Mouse (Mus musculus): ENCODE results near the gene Prkch. TPM values are rescaled to one million over a fixed set of nuclear protein-coding genes. Genes with fewer than 3 reads are reported as not detected.

Gene Prkch
- polyA plus RNA-seq, 1 experiment: 1.6 TPM

DNA sequence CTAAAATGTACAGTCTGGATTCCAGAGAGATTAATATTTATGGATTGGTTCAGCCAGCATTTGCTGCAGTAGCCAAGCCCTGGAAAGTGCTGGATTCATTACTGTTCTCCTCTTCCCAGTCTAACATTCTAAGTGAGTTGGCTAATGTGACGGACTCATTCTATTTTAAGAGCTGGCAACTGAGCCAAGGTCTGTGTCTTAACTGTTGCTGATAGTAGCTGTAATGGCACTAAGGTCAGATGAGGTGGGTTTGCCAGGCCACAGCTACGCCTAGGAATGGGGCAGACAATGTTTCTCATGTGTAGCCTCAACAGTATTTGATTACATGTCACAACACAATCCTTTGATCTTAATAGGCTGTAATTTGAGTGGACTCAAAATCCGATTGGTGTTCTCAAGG is 137.5 kb downstream of the Prkch start:
- Histone ChIP-seq H3K27me3 (ENCODE audit: control insufficient read depth, insufficient read depth, low read length) (no peaks in the 10 kb centered on the region), H3K27ac (ENCODE audit: control insufficient read depth, insufficient read depth, low read depth, low read length) (no peak overlapping the region), H3K4me3 (ENCODE audit: control insufficient read depth, low read depth, low read length) (no peak overlapping the region), H3K36me3 (ENCODE audit: control insufficient read depth, insufficient read depth, low read length) (no peaks in the 10 kb centered on the region), H3K4me1 (ENCODE audit: control insufficient read depth, insufficient read depth, low read length) (no peaks in the 10 kb centered on the region)
- TF ChIP-seq CTCF (IDR thresholded peaks at IDR 0.05; ENCODE audit: control insufficient read depth, insufficient read depth, insufficient replicate concordance, low read depth, low read length): no peak
- TF ChIP-seq POLR2A (IDR thresholded peaks at IDR 0.05; ENCODE audit: control insufficient read depth, low read depth, low read length): no peak

DNA sequence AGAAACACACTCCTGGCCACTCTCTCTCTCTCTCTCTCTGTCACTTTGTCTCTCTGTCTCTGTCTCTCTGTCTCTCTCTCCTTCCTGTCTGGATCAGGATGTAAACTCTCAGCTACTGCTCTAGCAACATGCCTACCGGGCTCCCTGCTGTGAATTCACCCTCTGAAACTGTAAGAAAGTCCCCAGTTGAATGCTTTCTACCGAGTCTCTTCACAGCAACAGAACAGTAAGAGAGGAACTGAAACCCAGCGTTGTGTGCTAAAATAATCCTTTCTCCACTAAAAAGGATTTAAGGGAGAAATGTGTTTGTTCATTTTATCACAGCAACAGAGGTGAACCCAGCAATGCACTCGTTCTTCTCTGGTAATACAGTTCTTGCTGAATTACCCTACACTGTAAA is 138.5 kb downstream of the Prkch start:
- Histone ChIP-seq H3K27ac (ENCODE audit: control insufficient read depth, insufficient read depth, low read depth, low read length) (no peak overlapping the region), H3K4me3 (ENCODE audit: control insufficient read depth, low read depth, low read length) (no peak overlapping the region), H3K27me3 (ENCODE audit: control insufficient read depth, insufficient read depth, low read length) (no peaks in the 10 kb centered on the region), H3K36me3 (ENCODE audit: control insufficient read depth, insufficient read depth, low read length) (no peaks in the 10 kb centered on the region), H3K4me1 (ENCODE audit: control insufficient read depth, insufficient read depth, low read length) (no peaks in the 10 kb centered on the region)
- no peak for TF ChIP-seq POLR2A (IDR thresholded peaks at IDR 0.05; ENCODE audit: control insufficient read depth, low read depth, low read length)
- no peak for TF ChIP-seq CTCF (IDR thresholded peaks at IDR 0.05; ENCODE audit: control insufficient read depth, insufficient read depth, insufficient replicate concordance, low read depth, low read length)

DNA sequence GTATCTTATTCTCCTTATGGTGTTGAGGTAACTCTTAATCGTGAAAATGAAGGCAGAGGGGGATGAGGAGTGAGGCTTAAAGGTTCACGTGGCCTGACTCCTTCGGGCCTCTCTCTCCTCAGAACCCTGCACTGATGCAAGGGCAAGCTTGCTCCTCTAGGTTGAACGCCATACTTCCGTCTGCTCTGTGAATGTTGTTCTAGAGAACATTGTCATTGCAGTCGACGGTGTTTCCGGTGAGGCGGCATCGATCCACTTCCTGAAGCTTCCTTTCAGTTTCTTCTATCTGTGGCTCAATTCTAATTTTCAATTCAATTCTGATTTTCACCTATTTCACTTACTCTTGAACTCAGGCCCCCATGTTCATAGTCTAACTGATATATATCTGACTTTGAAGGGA is 139.3 kb downstream of the Prkch start:
- TF ChIP-seq CTCF (IDR thresholded peaks at IDR 0.05; ENCODE audit: control insufficient read depth, insufficient read depth, insufficient replicate concordance, low read depth, low read length) (no peak), POLR2A (IDR thresholded peaks at IDR 0.05; ENCODE audit: control insufficient read depth, low read depth, low read length) (no peak)
- Histone ChIP-seq H3K27ac (ENCODE audit: control insufficient read depth, insufficient read depth, low read depth, low read length) (no peak overlapping the region), H3K27me3 (ENCODE audit: control insufficient read depth, insufficient read depth, low read length) (no peaks in the 10 kb centered on the region), H3K4me3 (ENCODE audit: control insufficient read depth, low read depth, low read length) (no peak overlapping the region), H3K36me3 (ENCODE audit: control insufficient read depth, insufficient read depth, low read length) (no peaks in the 10 kb centered on the region), H3K4me1 (ENCODE audit: control insufficient read depth, insufficient read depth, low read length) (no peaks in the 10 kb centered on the region)

DNA sequence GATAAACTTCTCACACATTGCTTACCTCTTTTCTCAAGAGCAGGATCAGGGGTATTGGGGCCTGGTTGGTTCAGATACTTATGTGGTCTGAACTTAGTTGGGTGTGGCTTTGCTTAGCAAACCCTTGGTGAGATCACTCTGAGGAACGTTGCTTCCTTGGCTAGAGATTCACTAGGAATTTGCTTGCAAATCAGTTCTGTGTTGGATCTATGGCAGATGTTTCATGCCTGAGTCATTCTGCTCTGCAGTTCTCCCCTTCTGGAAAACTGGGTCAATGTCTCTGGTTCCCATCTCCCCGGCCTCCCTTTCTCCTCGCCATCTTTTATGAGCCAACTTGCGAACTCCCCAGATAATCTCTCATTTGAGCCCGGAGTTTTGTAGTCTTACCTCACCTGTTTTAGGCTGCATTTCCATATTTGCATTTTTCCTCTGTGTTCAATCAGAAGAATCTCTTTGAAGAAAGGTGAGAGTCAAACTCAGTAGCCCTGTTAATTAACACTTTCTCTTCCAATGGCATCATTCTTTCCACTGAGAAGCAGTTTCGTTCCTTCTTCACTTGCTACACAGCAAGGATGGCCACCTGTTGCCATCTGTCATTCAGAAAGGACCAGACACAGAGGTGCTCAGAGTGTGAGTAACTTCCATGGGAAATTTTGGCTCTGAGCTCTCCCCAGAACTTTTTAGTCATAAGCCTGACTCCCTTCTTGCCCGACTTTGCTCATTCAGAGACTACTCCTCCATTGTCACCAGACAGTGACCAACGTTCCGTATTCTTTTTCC is 141.4 kb downstream of the Prkch start:
- H3K27me3 ChIP-seq (ENCODE audit: control insufficient read depth, insufficient read depth, low read length): no peaks in the 10 kb centered on the region

DNA sequence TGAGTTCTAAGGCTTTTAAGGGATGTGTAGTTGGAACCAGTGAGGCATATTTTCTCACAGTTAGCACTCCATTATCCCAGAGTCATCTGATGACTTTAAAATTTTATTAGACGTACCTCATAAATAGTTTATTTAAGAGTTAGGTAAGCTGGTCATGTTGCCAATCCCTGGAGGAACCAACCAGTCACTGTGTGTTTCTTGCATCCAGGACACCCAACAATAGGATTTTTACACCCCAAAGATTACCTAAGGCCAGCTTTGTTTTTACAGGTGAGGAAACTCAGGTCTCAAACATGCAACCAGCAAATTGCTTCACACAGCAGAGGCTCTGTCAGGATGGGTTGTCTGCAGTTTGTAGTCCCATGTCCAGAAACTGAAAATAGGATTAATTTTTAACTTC is 142.4 kb downstream of the Prkch start:
- Histone ChIP-seq H3K4me1 (ENCODE audit: control insufficient read depth, insufficient read depth, low read length) (no peaks in the 10 kb centered on the region), H3K36me3 (ENCODE audit: control insufficient read depth, insufficient read depth, low read length) (no peaks in the 10 kb centered on the region), H3K27ac (ENCODE audit: control insufficient read depth, insufficient read depth, low read depth, low read length) (no peak overlapping the region), H3K4me3 (ENCODE audit: control insufficient read depth, low read depth, low read length) (no peak overlapping the region), H3K27me3 (ENCODE audit: control insufficient read depth, insufficient read depth, low read length) (no peaks in the 10 kb centered on the region)
- TF ChIP-seq CTCF (IDR thresholded peaks at IDR 0.05; ENCODE audit: control insufficient read depth, insufficient read depth, insufficient replicate concordance, low read depth, low read length) (no peak), POLR2A (IDR thresholded peaks at IDR 0.05; ENCODE audit: control insufficient read depth, low read depth, low read length) (no peak)

More for the DNA sequence above, 141.4 kb downstream of the Prkch start:
- H3K36me3 ChIP-seq (ENCODE audit: control insufficient read depth, insufficient read depth, low read length): no peaks in the 10 kb centered on the region
- TF ChIP-seq POLR2A (IDR thresholded peaks at IDR 0.05; ENCODE audit: control insufficient read depth, low read depth, low read length): no peak
- no peak for TF ChIP-seq CTCF (IDR thresholded peaks at IDR 0.05; ENCODE audit: control insufficient read depth, insufficient read depth, insufficient replicate concordance, low read depth, low read length)
- H3K4me1 ChIP-seq (ENCODE audit: control insufficient read depth, insufficient read depth, low read length): no peaks in the 10 kb centered on the region
- no peak overlapping the region for H3K4me3 ChIP-seq (ENCODE audit: control insufficient read depth, low read depth, low read length)
- H3K27ac ChIP-seq (ENCODE audit: control insufficient read depth, insufficient read depth, low read depth, low read length): no peak overlapping the region

DNA sequence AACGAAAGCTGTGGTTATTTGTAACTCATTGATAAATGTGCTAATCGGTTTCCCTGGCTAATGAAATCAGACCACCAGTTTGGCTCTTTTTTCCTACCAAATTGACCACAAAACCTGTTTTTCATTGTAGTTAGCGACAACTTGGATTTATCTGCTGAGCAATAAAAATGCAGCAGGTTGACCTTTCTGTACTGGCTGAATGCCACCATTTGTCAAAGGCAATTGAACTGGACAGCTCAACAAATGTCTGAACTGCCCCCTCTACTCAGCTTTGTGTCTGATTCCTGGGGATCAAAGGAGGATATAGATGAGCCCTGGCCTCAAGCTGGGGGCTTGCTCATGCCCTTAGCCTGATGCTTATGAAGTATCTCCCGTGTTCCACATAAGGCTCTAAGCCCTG is 146.0 kb downstream of the Prkch start:
- Histone ChIP-seq H3K4me3 (ENCODE audit: control insufficient read depth, low read depth, low read length) (no peak overlapping the region), H3K36me3 (ENCODE audit: control insufficient read depth, insufficient read depth, low read length) (no peaks in the 10 kb centered on the region), H3K4me1 (ENCODE audit: control insufficient read depth, insufficient read depth, low read length) (no peaks in the 10 kb centered on the region), H3K27ac (ENCODE audit: control insufficient read depth, insufficient read depth, low read depth, low read length) (no peak overlapping the region), H3K27me3 (ENCODE audit: control insufficient read depth, insufficient read depth, low read length) (no peaks in the 10 kb centered on the region)
- no peak for TF ChIP-seq CTCF (IDR thresholded peaks at IDR 0.05; ENCODE audit: control insufficient read depth, insufficient read depth, insufficient replicate concordance, low read depth, low read length)
- TF ChIP-seq POLR2A (IDR thresholded peaks at IDR 0.05; ENCODE audit: control insufficient read depth, low read depth, low read length): no peak

DNA sequence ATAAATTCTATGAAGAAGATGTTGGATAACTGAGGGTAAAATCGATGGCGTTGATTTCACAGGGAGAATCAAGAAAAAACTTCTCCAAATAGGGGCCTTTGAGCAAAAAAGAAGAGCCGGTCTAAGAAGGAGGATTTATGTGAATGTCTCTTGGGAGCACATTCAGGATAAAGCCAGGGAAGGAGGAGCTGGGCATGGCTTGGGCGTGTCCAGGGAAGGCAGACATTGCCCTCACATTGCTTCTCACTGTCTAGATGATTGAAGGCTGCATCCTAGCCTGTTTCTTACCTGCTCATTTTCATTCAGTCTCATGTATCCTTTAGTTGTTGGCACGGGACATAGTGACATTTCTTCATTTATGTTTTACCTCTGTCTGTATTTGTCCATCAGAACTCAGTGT is 146.5 kb downstream of the Prkch start:
- no peak for TF ChIP-seq CTCF (IDR thresholded peaks at IDR 0.05; ENCODE audit: control insufficient read depth, insufficient read depth, insufficient replicate concordance, low read depth, low read length)
- TF ChIP-seq POLR2A (IDR thresholded peaks at IDR 0.05; ENCODE audit: control insufficient read depth, low read depth, low read length): no peak
- Histone ChIP-seq H3K27me3 (ENCODE audit: control insufficient read depth, insufficient read depth, low read length) (no peaks in the 10 kb centered on the region), H3K27ac (ENCODE audit: control insufficient read depth, insufficient read depth, low read depth, low read length) (no peak overlapping the region), H3K4me3 (ENCODE audit: control insufficient read depth, low read depth, low read length) (no peak overlapping the region), H3K36me3 (ENCODE audit: control insufficient read depth, insufficient read depth, low read length) (no peaks in the 10 kb centered on the region), H3K4me1 (ENCODE audit: control insufficient read depth, insufficient read depth, low read length) (no peaks in the 10 kb centered on the region)
